Mouse (Mus musculus) megakaryocyte progenitor cell, adult 5-6 weeks (primary cell): ENCODE measurements around the gene Abcc12. TPM values are rescaled to one million over a fixed set of nuclear protein-coding genes. Genes with fewer than 3 reads are reported as not detected.

Experiments used
- ATAC-seq: replicated peaks from 2 replicates; pipeline ENCODE4 v1.8.0; 2016; ENCODE audit warnings: mild to moderate bottlenecking, moderate TSS enrichment, inconsistent platforms; ENCODE audit not compliant: poor library complexity
- total RNA-seq, 2 experiments: library from RNA; stranded (forward) in 1 of 2; stranded (reverse) in 1 of 2; fragments of 157-497, 149-512 nt in 1 of 2; fragments of 200-1000 nt in 1 of 2; gene quantifications; 2 replicates each; pipeline versions ENCODE4 v1.2.3 to v1.2.4; 2015 to 2017

Abcc12 gene
- total RNA-seq (2015) (not detected in 2 replicates), total RNA-seq (2017) (not detected in 2 replicates)

- no peak for ATAC-seq
Observed at GRCm38 (mm10) chr8:86580458-86580857, at the start of gene Abcc12. TSS of gene Abcc12 (minus strand) at chr8:86580686.

GRCm38 (mm10) chr8:86630212-86630611, 49.7 kb upstream of the Abcc12 start:
- peak; percentile 75 for ATAC-seq

DNA sequence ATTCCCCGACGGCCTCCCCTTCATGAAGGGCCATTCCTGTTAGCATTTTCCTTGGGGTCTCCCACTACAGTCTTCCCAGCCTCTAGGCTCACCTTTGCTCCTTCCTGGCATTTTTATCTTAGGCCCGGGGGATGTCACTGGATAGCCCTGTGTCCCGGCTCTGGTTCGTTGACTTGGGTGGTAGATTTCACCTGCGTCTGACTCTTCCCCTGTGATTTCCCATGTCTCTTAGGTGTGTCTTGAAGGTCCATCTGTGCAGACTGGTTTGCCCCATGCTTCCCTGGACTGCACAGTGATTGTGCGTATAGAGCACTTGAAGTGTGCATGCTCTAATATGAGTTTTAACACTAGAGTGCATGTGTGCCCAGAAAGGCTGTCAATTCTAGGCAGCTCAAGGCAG, 44.4 kb upstream of the Abcc12 start:
- ATAC-seq: no peak

- ATAC-seq: peak; percentile 96
Observed at GRCm38 (mm10) chr8:86623911-86624731, 43.6 kb upstream of the Abcc12 start, which contains the start of gene Lonp2. TSS of gene Lonp2 (plus strand) at chr8:86624043.

DNA sequence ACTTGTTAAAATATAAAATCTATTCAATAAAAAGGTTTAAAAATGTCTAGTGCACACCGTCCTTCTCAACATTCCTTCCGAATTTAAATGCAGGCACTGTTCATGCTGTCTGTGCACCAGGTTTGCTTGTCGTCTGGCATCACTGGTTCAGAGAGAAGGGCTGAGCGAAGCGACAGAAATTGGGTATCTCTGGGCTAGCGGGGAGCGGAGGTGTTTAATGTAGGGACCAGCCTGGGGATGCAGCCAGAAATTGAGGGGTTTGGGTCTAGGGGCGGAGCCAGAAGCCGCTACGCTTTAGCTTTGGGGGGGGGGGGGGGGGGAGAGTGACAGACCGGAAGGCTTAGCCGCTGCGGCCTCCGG, 43.0 kb upstream of the Abcc12 start:
- no peak for ATAC-seq

- ATAC-seq: peak; percentile 92
Observed at GRCm38 (mm10) chr8:86617759-86618387, 37.4 kb upstream of the Abcc12 start.

- ATAC-seq: peak; percentile 54
Observed at GRCm38 (mm10) chr8:86615095-86615769, 34.7 kb upstream of the Abcc12 start.

GRCm38 (mm10) chr8:86613798-86614197, 33.3 kb upstream of the Abcc12 start:
- ATAC-seq: no peak

DNA sequence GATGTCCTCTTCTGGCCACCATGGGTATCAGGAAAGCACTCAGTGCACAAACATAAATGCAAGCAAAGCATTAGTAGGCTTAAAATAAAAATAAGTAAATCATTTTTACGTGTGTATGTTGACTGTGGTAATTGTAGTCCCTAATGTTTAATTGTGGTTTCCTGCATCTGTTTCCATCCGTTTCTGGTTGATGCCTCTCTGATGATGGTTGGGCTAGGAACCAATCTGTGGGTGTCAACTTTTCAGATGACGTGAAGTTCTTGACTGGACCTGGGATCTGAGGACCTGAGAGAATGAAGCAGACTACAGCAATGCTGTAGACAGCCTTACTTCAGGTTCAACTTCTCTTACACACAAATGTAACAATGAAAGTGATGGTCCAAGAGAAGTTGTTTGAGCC, 24.2 kb upstream of the Abcc12 start:
- ATAC-seq: no peak

DNA sequence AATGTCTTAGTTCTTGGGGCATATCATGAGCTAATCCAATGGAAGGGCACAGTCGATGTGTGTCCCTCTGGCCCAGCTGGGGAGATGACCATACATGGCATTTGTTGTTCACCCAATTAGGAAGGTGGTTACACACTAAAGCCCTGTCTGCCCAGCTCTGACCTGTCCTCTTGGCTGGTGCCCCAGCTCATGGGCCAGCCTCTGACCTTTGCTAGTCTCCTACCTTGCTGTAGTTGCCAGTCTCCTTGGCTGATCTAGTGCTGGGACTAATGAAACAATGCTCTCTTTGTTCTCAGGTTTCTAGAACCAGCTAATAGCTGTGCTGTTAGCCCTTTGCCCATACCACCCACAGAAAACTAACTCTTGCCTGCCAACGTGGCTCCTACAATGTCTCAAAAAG, 22.7 kb upstream of the Abcc12 start:
- ATAC-seq: no peak

GRCm38 (mm10) chr8:86600311-86600710, 19.8 kb upstream of the Abcc12 start:
- ATAC-seq: no peak

GRCm38 (mm10) chr8:86599299-86599698, 18.8 kb upstream of the Abcc12 start:
- peak; percentile 56 for ATAC-seq

DNA sequence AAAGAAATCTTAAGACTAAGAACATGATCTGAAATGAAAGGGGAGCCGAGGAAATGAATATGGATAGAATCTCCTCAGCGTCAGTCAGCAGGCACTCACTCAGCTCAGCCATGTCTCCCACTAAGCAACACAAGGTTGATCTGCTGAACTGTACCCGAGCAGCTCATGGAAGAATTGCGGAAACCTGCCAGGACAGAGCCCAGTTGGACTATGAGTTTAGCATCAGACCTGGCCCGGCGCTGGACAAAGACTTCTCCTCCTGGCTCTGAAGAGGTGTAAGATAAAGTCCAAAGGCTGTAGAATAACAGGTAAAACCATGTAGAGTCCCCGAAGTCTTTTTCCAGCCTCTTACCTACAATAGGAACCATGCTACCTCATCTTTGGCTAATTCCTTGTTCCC, 17.2 kb upstream of the Abcc12 start:
- no peak for ATAC-seq

DNA sequence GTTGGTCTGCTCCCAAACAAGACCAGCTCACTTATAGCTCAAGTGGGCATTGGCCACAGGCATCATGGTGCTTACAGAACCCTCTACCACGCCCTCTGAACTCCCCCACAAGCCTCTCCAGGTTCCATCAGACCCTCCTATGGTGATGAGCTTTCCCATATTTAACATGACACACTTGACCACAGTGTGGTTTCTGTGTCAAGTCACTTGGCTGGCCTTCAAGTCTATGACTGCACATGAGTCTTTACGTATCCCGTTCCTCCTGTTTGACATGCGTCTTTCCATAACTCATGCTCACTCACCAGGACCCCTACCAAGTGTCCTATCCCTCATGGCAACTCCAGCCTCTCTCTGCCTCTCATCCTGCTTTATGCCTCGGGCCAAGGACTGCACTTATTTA, 15.2 kb upstream of the Abcc12 start:
- no peak for ATAC-seq

DNA sequence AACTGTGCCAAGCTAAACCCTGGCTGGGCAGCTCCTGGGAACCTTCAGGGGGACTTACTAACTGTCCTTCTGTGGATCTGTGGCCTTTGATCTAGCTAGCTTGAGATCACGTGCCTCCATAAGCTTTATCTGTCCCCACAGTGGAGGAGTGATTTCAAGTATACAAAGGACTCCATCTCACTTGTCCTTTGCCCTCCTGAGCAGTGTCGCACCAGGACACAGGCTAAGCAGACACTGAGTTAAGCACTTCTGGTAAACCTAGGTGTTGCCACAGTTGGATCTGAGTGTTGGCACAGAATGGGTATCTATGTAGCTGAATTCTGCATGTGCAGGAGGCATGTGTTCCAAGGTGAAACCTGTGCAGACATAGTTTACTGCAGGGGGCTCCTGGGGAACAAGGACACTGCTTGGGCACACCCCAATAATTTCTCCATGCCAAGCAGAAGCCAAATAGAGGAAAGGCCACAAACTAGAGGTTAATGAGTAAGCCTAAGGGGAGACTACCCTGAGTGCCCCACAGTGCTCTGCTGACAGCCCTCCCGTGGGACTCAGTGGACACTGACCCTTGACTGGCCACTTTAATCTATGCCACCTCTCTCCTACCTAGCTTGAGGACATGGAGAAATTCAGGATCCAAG, 13.8 kb upstream of the Abcc12 start:
- ATAC-seq: no peak

DNA sequence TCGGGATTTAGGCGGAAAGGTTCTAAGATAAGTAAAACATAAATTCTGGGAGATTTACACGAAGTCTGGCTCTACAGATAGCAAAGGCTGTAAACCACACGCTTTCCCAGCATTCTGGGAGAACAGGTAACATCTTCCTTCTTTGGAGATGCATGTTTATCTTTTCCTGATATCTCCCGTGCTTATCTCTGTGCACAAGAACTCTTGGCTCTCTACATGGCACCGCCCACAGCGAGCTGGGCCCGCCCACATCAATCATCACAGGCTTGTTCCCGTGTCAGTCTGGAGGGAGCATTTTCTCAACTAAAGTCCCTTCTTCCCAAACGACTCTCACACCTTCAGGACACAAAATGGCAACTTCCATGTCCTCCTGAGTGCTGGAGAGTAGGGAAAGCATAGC, 12.6 kb upstream of the Abcc12 start:
- no peak for ATAC-seq

DNA sequence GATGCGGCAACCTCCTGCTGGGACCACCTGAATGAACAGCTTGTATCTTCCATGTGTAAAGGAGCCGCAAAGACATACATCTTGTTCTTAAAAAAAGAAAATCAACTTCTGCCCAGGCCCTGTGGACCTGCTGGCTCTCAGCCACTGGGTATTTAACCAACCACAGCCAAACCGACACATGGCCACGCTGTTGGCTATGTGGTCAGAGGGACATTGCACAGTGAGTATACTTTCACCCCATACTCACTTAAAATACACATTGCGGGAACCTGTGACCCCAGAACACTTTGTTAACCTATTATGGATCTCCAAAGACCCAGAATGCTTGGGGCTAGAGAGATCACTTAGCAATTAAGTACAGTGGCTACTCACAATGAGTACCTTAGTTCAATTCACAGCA, 7.9 kb upstream of the Abcc12 start:
- no peak for ATAC-seq

DNA sequence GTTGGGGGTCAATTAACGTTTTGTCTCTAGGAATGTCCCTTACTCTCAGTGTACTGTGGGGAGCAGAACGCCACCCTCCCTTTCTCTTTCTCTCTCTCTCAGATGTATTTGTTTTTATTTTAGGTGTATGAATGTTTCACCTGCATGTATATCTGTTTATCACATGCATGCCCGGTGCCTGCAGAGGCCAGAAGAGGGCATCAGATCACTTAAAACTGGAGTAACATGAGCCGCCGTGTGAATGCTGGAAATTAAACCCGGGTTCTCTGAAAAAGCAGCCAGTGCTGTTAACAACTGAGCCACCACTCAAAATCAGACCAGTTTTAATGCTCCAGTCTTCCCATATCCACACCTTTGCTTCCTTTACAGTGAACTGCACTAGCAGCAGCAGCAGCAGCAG, 6.2 kb upstream of the Abcc12 start:
- ATAC-seq: no peak

GRCm38 (mm10) chr8:86586058-86586457, 5.6 kb upstream of the Abcc12 start:
- no peak for ATAC-seq

GRCm38 (mm10) chr8:86585532-86585931, 5.0 kb upstream of the Abcc12 start:
- peak; percentile 93 for ATAC-seq

DNA sequence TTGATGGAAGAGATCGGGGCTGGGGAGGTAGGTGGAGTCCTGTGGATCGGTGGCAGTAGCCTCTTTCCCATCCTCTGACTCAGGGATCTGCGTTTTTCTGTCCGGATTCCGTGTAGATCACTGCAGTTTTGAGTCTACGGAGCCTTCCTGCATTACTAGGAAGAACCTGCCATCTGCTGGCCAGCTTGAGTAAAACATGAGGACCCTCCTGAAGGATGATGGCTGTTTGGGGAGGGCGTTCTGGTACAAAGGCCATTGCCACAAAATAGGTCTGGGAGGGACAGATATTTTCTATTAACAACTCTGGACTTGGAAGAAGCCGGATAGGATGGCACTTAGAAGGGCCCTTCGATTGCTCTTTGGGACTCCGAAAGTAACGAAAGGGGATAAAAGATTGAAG, 4.6 kb upstream of the Abcc12 start:
- peak; percentile 92 for ATAC-seq
